Comparison of ENCODE assay signal across 11 mouse cellular contexts in the genomic region with DNA sequence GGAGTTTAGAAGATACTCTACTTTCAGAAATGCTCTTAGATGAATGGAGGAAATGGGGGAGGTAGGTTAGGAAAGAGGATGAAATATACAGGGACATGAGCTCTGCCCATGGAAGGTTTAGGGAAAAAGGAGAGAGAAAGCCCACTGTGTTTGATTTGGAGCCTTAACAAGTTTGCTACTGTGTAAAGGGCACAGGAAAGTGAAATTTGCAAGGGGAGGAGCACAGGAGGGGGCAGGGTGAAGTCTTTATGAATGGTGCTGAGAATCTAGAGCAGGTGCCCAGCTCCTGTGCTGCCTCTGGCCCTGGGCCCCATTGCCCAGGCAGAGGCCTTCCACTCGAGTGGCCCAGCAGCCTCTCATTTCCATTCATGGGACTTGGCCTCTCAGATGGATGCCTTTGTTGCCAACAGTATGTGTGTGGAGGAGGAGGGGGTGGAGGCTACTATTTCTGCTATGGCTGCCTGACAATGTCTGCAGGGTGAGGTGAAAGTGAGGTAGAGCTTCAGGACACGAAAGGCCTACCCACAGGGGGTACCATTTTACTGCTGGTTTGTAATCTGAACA. TPM values are rescaled to one million over a fixed set of nuclear protein-coding genes. Genes with fewer than 3 reads are reported as not detected.
DNase-seq lines count a peak whose midpoint lies in the region; ATAC-seq and TF ChIP-seq lines count a peak whose summit lies in the region.
"Had no signal": no experiment of that assay in that cellular context is flagged by ENCODE, and none has a peak within 500 bp of the region (broad histone marks: within the 10 kb centered on the region; RNA-seq: fewer than 3 reads in every experiment).

No protein-coding gene starts in this region.

- no peak overlapping the region for H3K4me3 ChIP-seq in liver, adult 2 months (ENCODE audit: insufficient read depth, low read depth, low read length)
- no peak overlapping the region for H3K4me3 ChIP-seq in heart, embryonic 10.5 days
- H3K4me3 ChIP-seq in midbrain, postnatal 0 days (ENCODE audit: low read depth, low read length) = no peak overlapping the region
- no peak overlapping the region for H3K4me3 ChIP-seq in liver, embryonic 11.5 days (ENCODE audit: low read depth, low read length)
- H3K4me3 ChIP-seq: lung, embryonic 15.5 days had no signal

- no peaks in the 10 kb centered on the region for H3K36me3 ChIP-seq in liver, adult 2 months (ENCODE audit: control insufficient read depth, insufficient read depth, low read length)
- H3K36me3 ChIP-seq in heart, embryonic 10.5 days = no peaks in the 10 kb centered on the region
- H3K36me3 ChIP-seq in midbrain, postnatal 0 days (ENCODE audit: insufficient read depth, low read length) = no peaks in the 10 kb centered on the region
- no peaks in the 10 kb centered on the region for H3K36me3 ChIP-seq in liver, embryonic 11.5 days (ENCODE audit: control insufficient read depth, insufficient read depth, low read length)
- H3K36me3 ChIP-seq: lung, embryonic 15.5 days had no signal

- peak overlapping the region; percentile 22; the same call in 1 of the 2 replicates for H3K27ac ChIP-seq in liver, adult 2 months (replicated peaks; ENCODE audit: insufficient read depth, low read depth, low read length)
- peak overlapping the region; percentile 25; the same call in 1 of the 2 replicates for H3K27ac ChIP-seq in heart, embryonic 10.5 days
- H3K27ac ChIP-seq in midbrain, postnatal 0 days (ENCODE audit: low read depth, low read length) = no peak overlapping the region
- H3K27ac ChIP-seq in liver, embryonic 11.5 days (ENCODE audit: low read depth, low read length) = no peak overlapping the region
- H3K27ac ChIP-seq: lung, embryonic 15.5 days had no signal

- ATAC-seq in midbrain, postnatal 0 days (ENCODE audit: low FRiP score) = 0 out of 2 replicates have a peak, but pooled peaks have one; percentile 38
- ATAC-seq in liver, embryonic 11.5 days (replicated peaks; ENCODE audit: low FRiP score) = no peak
- ATAC-seq: intestine, postnatal 0 days had no signal

- DNase-seq in cerebellum, adult 11-12 months = peak; percentile 49
- no peak for DNase-seq in cerebellum, adult 9-10 months
- DNase-seq in liver, adult 2 months (ENCODE audit: extremely low read depth, low read depth, low spot score) = peak; percentile 58
- no peak for DNase-seq in liver
- no peak for DNase-seq in heart, embryonic 10.5 days (ENCODE audit: low spot score)
- DNase-seq in midbrain, postnatal 0 days (ENCODE audit: low spot score) = peak; percentile 61
- DNase-seq in liver, embryonic 11.5 days (ENCODE audit: low spot score) = no peak
- no peak for DNase-seq in right cerebral cortex, postnatal 25 days
- DNase-seq: adrenal gland, postnatal 25 days had no signal

- TF ChIP-seq POLR2A in liver, adult 2 months (IDR thresholded peaks at IDR 0.05; ENCODE audit: extremely low read depth, insufficient read depth, low read length) = no peak

- WGBS in liver, adult 2 months = 47% methylated on average over 2 of the region's 2 CpGs
- WGBS in heart, embryonic 10.5 days = 55% methylated on average over 2 of the region's 2 CpGs
- WGBS in midbrain, postnatal 0 days = 35% methylated on average over 2 of the region's 2 CpGs
- 63% methylated on average over 2 of the region's 2 CpGs for WGBS in liver, embryonic 11.5 days

- no peak for TF ChIP-seq CTCF in liver, adult 2 months (IDR thresholded peaks at IDR 0.05; ENCODE audit: low read depth, low read length)
- no peak for TF ChIP-seq CTCF in midbrain, postnatal 0 days (IDR thresholded peaks at IDR 0.05)

- no peaks in the 10 kb centered on the region for H3K9me3 ChIP-seq in heart, embryonic 10.5 days
- no peaks in the 10 kb centered on the region for H3K9me3 ChIP-seq in midbrain, postnatal 0 days (ENCODE audit: low read length)
- no peaks in the 10 kb centered on the region for H3K9me3 ChIP-seq in liver, embryonic 11.5 days (ENCODE audit: control insufficient read depth, low read length)
- H3K9me3 ChIP-seq: lung, embryonic 15.5 days had no signal

- no peaks in the 10 kb centered on the region for H3K79me2 ChIP-seq in liver, adult 2 months (ENCODE audit: control insufficient read depth, insufficient read depth, low read length)

- H3K27me3 ChIP-seq in liver, adult 2 months (ENCODE audit: control insufficient read depth, insufficient read depth, low read length) = no peaks in the 10 kb centered on the region
- H3K27me3 ChIP-seq in heart, embryonic 10.5 days (ENCODE audit: insufficient read depth, poor library complexity, severe bottlenecking) = no peaks in the 10 kb centered on the region
- H3K27me3 ChIP-seq in midbrain, postnatal 0 days (ENCODE audit: insufficient read depth, low read length) = no peaks in the 10 kb centered on the region
- H3K27me3 ChIP-seq in liver, embryonic 11.5 days (replicated peaks; ENCODE audit: control insufficient read depth, insufficient read depth, low read length) = no peaks in the 10 kb centered on the region
- H3K27me3 ChIP-seq: lung, embryonic 15.5 days had no signal

- H3K9ac ChIP-seq in liver, adult 2 months (ENCODE audit: low read depth, low read length) = no peak overlapping the region
- H3K9ac ChIP-seq in midbrain, postnatal 0 days (replicated peaks; ENCODE audit: low read length, poor library complexity, severe bottlenecking) = no peak overlapping the region
- no peak overlapping the region for H3K9ac ChIP-seq in liver, embryonic 11.5 days (ENCODE audit: low read depth, low read length)
- H3K9ac ChIP-seq: lung, embryonic 15.5 days had no signal

- H3K4me1 ChIP-seq in liver, adult 2 months (ENCODE audit: control insufficient read depth, insufficient read depth, low read length) = peaks cover 3% of the 10 kb centered on the region; the same call in 1 of the 2 replicates
- H3K4me1 ChIP-seq in heart, embryonic 10.5 days = peaks cover 46% of the 10 kb centered on the region
- H3K4me1 ChIP-seq in midbrain, postnatal 0 days (ENCODE audit: insufficient read depth, low read length) = no peaks in the 10 kb centered on the region
- peaks cover 12% of the 10 kb centered on the region for H3K4me1 ChIP-seq in liver, embryonic 11.5 days (replicated peaks; ENCODE audit: control insufficient read depth, insufficient read depth, low read length)

- H3K4me2 ChIP-seq in midbrain, postnatal 0 days (ENCODE audit: low read depth, low read length, poor library complexity, severe bottlenecking) = no peak overlapping the region
- H3K4me2 ChIP-seq in liver, embryonic 11.5 days = no peak overlapping the region
- H3K4me2 ChIP-seq: lung, embryonic 15.5 days had no signal

RNA-seq across cellular contexts. Expression of gene Plxna2, which starts 4.7 kb away (rescaled TPM):
- 6.7 and 12.1 TPM in 2 replicates for total RNA-seq in liver, adult 2 months (2014; rRNA removed)
- 6.6 and 8.6 TPM in 2 replicates for polyA plus RNA-seq in liver, adult 2 months (2012; rRNA removed)
- polyA plus RNA-seq in heart, embryonic 10.5 days (2016; fragmentation: Nextera tagmentation; extraction: Ambion mirVana) = 5.8 and 8.2 TPM in 2 replicates
- total RNA-seq in midbrain, postnatal 0 days (2014; rRNA removed) = 43.6 and 44.3 TPM in 2 replicates
- polyA plus RNA-seq in midbrain, postnatal 0 days (2015; fragmentation: Nextera tagmentation; extraction: Ambion mirVana) = 8.3 and 9.9 TPM in 2 replicates
- polyA plus RNA-seq in liver, embryonic 11.5 days (2014; fragmentation: Nextera tagmentation; extraction: Ambion mirVana) = 4.8 and 4.9 TPM in 2 replicates

Comparison
In these comparisons a context has a peak if more than half of its experiments do, and no peak if none do; other contexts are left out.
1. DNase-seq: peak in cerebellum, adult 11-12 months (single experiment), liver, adult 2 months (single experiment) and midbrain, postnatal 0 days (single experiment); none in cerebellum, adult 9-10 months (single experiment), liver (single experiment), heart, embryonic 10.5 days (single experiment), liver, embryonic 11.5 days (single experiment) and right cerebral cortex, postnatal 25 days (single experiment).
2. H3K27ac ChIP-seq: peak in liver, adult 2 months (single experiment) and heart, embryonic 10.5 days (single experiment); none in midbrain, postnatal 0 days (single experiment) and liver, embryonic 11.5 days (single experiment).